Mouse (Mus musculus) layer of hippocampus, adult 11-12 months (tissue): ENCODE results near the gene Gprin1.
A peak's percentile ranks its signal among the peaks of the same experiment; 100 is the strongest.

ENCODE experiments used
- DNase-seq: peaks from one replicate; pipeline ENCODE4 v3.0.0; 2022; ENCODE audit warnings: low spot score

Gprin1 gene

GRCm38 (mm10) chr13:54726131-54726530 lies 23.5 kb downstream of the Gprin1 start:
- DNase-seq = no peak

GRCm38 (mm10) chr13:54723143-54723542 lies 26.5 kb downstream of the Gprin1 start:
- no peak for DNase-seq

GRCm38 (mm10) chr13:54716916-54717315 lies 32.8 kb downstream of the Gprin1 start:
- DNase-seq = peak; percentile 64

- no peak for DNase-seq
These were observed 34.7 kb downstream of the Gprin1 start for GRCm38 (mm10) chr13:54714996-54715395.

GRCm38 (mm10) chr13:54714393-54714792 lies 35.3 kb downstream of the Gprin1 start:
- no peak for DNase-seq

- DNase-seq = no peak
These were observed 38.8 kb downstream of the Gprin1 start for GRCm38 (mm10) chr13:54710866-54711265.

- no peak for DNase-seq
These were observed 44.8 kb downstream of the Gprin1 start for GRCm38 (mm10) chr13:54704890-54705289.

GRCm38 (mm10) chr13:54702507-54702906 lies 47.2 kb downstream of the Gprin1 start:
- DNase-seq = no peak

GRCm38 (mm10) chr13:54701243-54701642 lies 48.4 kb downstream of the Gprin1 start, which contains the start of gene Cdhr2:
Gene Cdhr2, plus strand, starts transcription at chr13:54701461.
- DNase-seq = no peak

GRCm38 (mm10) chr13:54695479-54696230 lies 54.0 kb downstream of the Gprin1 start:
- DNase-seq = no peak

GRCm38 (mm10) chr13:54694348-54695060 lies 55.2 kb downstream of the Gprin1 start:
- DNase-seq = peak; percentile 89

- DNase-seq = peak; percentile 99
These were observed 55.9 kb downstream of the Gprin1 start, which contains the start of gene Rnf44 for GRCm38 (mm10) chr13:54693558-54694347. Gene Rnf44, minus strand, starts transcription at chr13:54693907.

- DNase-seq = no peak
These were observed 56.7 kb downstream of the Gprin1 start for GRCm38 (mm10) chr13:54692711-54693557.

- no peak for DNase-seq
These were observed 57.9 kb downstream of the Gprin1 start for GRCm38 (mm10) chr13:54691737-54692136.

- DNase-seq = no peak
These were observed 59.4 kb downstream of the Gprin1 start for GRCm38 (mm10) chr13:54690151-54690740.

GRCm38 (mm10) chr13:54687575-54688424 lies 61.9 kb downstream of the Gprin1 start:
- DNase-seq = peak; percentile 97

GRCm38 (mm10) chr13:54687096-54687495 lies 62.6 kb downstream of the Gprin1 start:
- peak; percentile 79 for DNase-seq
